19 mouse cellular contexts compared by ENCODE assay signal in the genomic region with DNA sequence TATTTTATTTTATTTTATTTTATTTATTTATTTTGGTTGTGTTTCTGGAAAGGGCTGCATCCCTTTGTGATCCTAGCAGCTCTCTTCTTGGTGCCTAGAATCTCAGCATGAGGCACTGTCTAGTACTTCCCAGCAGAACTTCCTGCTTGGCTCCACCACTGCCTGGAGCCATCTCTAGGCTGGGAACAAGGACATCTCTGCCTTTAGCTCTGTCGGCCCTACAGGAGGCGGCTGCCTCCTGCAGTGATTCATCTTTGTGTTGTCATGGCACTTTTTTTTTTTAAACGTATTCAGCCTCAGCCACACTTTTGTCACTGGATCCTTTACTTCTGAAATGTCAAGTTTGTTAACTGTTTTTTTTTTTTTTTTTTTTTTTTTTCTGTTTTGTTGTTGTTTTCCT.
DNase-seq lines count a peak whose midpoint lies in the region; ATAC-seq lines count a peak whose summit lies in the region.
"Had no signal": no experiment of that assay in that cellular context is flagged by ENCODE, and none has a peak within 500 bp of the region (broad histone marks: within the 10 kb centered on the region; RNA-seq: fewer than 3 reads in every experiment).

No protein-coding gene starts in this region.

- intact Hi-C loops in left cerebral cortex, postnatal 14 days (cut with DNase I), result loop anchor here (10.0 kb wide), 1 partner anchor 308 kb away; no protein-coding TSS in a partner anchor
- intact Hi-C loops in gastrocnemius, postnatal 36 days (cut with DNase I), result no loop called here

- H3K9ac ChIP-seq in intestine, embryonic 15.5 days, result no peak overlapping the region
- H3K9ac ChIP-seq: forebrain, embryonic 12.5 days; liver, embryonic 15.5 days had no signal

- WGBS in intestine, embryonic 15.5 days, result 44% methylated on average over 3 of the region's 3 CpGs

- DNase-seq in adrenal gland, adult (ENCODE audit: inconsistent age in 2 of 2, low spot score in 1 of 2), result peak; percentile 17 to 25
- DNase-seq in adrenal gland, postnatal 4 days (ENCODE audit: low spot score in 2 of 2), result no peak
- DNase-seq in right cerebral cortex, adult 18-20 months, result peak; percentile 56
- no peak for DNase-seq in right cerebral cortex, postnatal 4 days
- peak; percentile 9 to 22 for DNase-seq in left cerebral cortex, postnatal 14 days (ENCODE audit: low spot score in 2 of 2)
- peak; percentile 46 for DNase-seq in telencephalon, adult 2 months (ENCODE audit: low read depth, low spot score)
- no peak for DNase-seq in gastrocnemius, postnatal 36 days
- DNase-seq: cerebellum, adult 8-10 months; heart, adult 11 months; heart, postnatal 4 days; kidney, adult 8-10 months; kidney, postnatal 4 days; lung, postnatal 36 days; thymus, adult 2 months had no signal

- H3K9me3 ChIP-seq in intestine, embryonic 15.5 days, result no peaks in the 10 kb centered on the region
- H3K9me3 ChIP-seq: forebrain, embryonic 12.5 days; liver, embryonic 15.5 days had no signal

- H3K4me3 ChIP-seq in intestine, embryonic 15.5 days (replicated peaks), result no peak overlapping the region
- H3K4me3 ChIP-seq: forebrain, embryonic 12.5 days; left cerebral cortex, adult 2 months; liver, embryonic 15.5 days had no signal

- no peak for ATAC-seq in intestine, embryonic 15.5 days
- ATAC-seq: activated CD4-positive, CD25-positive, alpha-beta regulatory T cell, adult 4 months had no signal

- no peaks in the 10 kb centered on the region for H3K27me3 ChIP-seq in intestine, embryonic 15.5 days (replicated peaks)
- H3K27me3 ChIP-seq: forebrain, embryonic 12.5 days; liver, embryonic 15.5 days had no signal

- H3K36me3 ChIP-seq in intestine, embryonic 15.5 days, result no peaks in the 10 kb centered on the region
- H3K36me3 ChIP-seq: forebrain, embryonic 12.5 days; liver, embryonic 15.5 days had no signal

- H3K4me1 ChIP-seq in intestine, embryonic 15.5 days (replicated peaks), result no peaks in the 10 kb centered on the region
- H3K4me1 ChIP-seq: forebrain, embryonic 12.5 days; liver, embryonic 15.5 days had no signal

- no peak overlapping the region for H3K27ac ChIP-seq in intestine, embryonic 15.5 days
- H3K27ac ChIP-seq: forebrain, embryonic 12.5 days; left cerebral cortex, adult 2 months; liver, embryonic 15.5 days had no signal

- H3K4me2 ChIP-seq in intestine, embryonic 15.5 days (replicated peaks), result no peak overlapping the region
- H3K4me2 ChIP-seq: forebrain, embryonic 12.5 days; liver, embryonic 15.5 days had no signal

Comparison
In these comparisons a context has a peak if more than half of its experiments do, and no peak if none do; other contexts are left out.
1. DNase-seq: peak in adrenal gland, adult (2 of 2), right cerebral cortex, adult 18-20 months (single experiment), left cerebral cortex, postnatal 14 days (2 of 2) and telencephalon, adult 2 months (single experiment); none in adrenal gland, postnatal 4 days (0 of 2), right cerebral cortex, postnatal 4 days (single experiment) and gastrocnemius, postnatal 36 days (0 of 2).